ENCODE assay signal across 8 mouse cellular contexts in genomic region chr8:79162533-79163308, GRCm38 (mm10).
DNase-seq lines count a peak whose midpoint lies in the region; ATAC-seq and TF ChIP-seq lines count a peak whose summit lies in the region.

No protein-coding gene starts in this region.

- peaks cover 13% of the 10 kb centered on the region; the same call in 1 of the 2 replicates for H3K4me1 ChIP-seq in forebrain, postnatal 0 days (ENCODE audit: insufficient read depth)

- peak; percentile 22 for DNase-seq in cerebellum, adult 11 months
- DNase-seq in adrenal gland, postnatal 14 days, result peak; percentile 92
- DNase-seq in forebrain, postnatal 0 days, result peak; percentile 65
- peak; percentile 67 to 71 for DNase-seq in heart, postnatal 36 days
- peak; percentile 45 to 63 for DNase-seq in layer of hippocampus, adult 8-10 months (ENCODE audit: low spot score in 2 of 2)
- peak; percentile 51 to 71 for DNase-seq in urinary bladder, adult 18-20 months (ENCODE audit: low spot score in 2 of 2)

- WGBS in forebrain, postnatal 0 days, result 36% methylated on average over 10 of the region's 10 CpGs

- TF ChIP-seq CTCF in forebrain, postnatal 0 days (IDR thresholded peaks at IDR 0.05; ENCODE audit: low read depth), result no peak

- intact Hi-C loops in heart, postnatal 36 days (cut with DNase I), result loop anchor here (5.0 kb wide), 2 partner anchors 80 to 135 kb away; partner anchors contain the start of gene Zfp827

- no peaks in the 10 kb centered on the region; the same call in 1 of the 2 replicates for H3K36me3 ChIP-seq in forebrain, postnatal 0 days (ENCODE audit: insufficient read depth)

- H3K9me3 ChIP-seq in forebrain, postnatal 0 days (ENCODE audit: low read length), result no peaks in the 10 kb centered on the region

- no peaks in the 10 kb centered on the region for H3K27me3 ChIP-seq in forebrain, postnatal 0 days (ENCODE audit: insufficient read depth, low read length)

- no peak overlapping the region for H3K27ac ChIP-seq in forebrain, postnatal 0 days (ENCODE audit: low read depth, low read length)

- ATAC-seq in cerebellum, adult (ENCODE audit: insufficient number of reproducible peaks, low FRiP score, low TSS enrichment), result no peak
- ATAC-seq in forebrain, postnatal 0 days, result peak; percentile 73
- ATAC-seq in megakaryocyte, adult 5-6 weeks (ENCODE audit: poor library complexity, severe bottlenecking), result peak; percentile 45

- H3K4me3 ChIP-seq in forebrain, postnatal 0 days (ENCODE audit: low read depth, low read length), result no peak overlapping the region

- no peak overlapping the region for H3K4me2 ChIP-seq in forebrain, postnatal 0 days (ENCODE audit: low read depth)

- H3K9ac ChIP-seq in forebrain, postnatal 0 days, result no peak overlapping the region

Comparison
In these comparisons a context has a peak if more than half of its experiments do, and no peak if none do; other contexts are left out.
1. DNase-seq: peak in every context shown above with its lines; median percentile 92 in adrenal gland, postnatal 14 days; 69 in heart, postnatal 36 days; 65 in forebrain, postnatal 0 days; 61 in urinary bladder, adult 18-20 months; 54 in layer of hippocampus, adult 8-10 months; 22 in cerebellum, adult 11 months.